Mouse (Mus musculus) heart, postnatal 14 days (tissue): ENCODE measurements around the gene Gm6217. TPM values are rescaled to one million over a fixed set of nuclear protein-coding genes. Genes with fewer than 3 reads are reported as not detected.

Experiments
- DNase-seq, 2 experiments: peaks; one replicate each; pipeline ENCODE4 v3.0.0; 2021 to 2022
- intact Hi-C: fragments of 180-260 bp; cut with DNase I; formaldehyde crosslinking; loops from one replicate; pipeline ENCODE4 v1.15.1; 2025
- total RNA-seq, 2 experiments: library from RNA; stranded (reverse); gene quantifications; 2 replicates each; pipeline ENCODE4 v1.2.3; 2021

Gene Gm6217
- total RNA-seq, 2 experiments from 2014 or later = not detected

- DNase-seq = no peak
- intact Hi-C loops = loop anchor here (5.0 kb wide), 1 partner anchor 41 kb away; no protein-coding TSS in a partner anchor
Observed at GRCm38 (mm10) chr1:82893269-82893668, 37.9 kb downstream of the Gm6217 start.

Other genes with a start within 250 kb of the Gm6217 start
- 100 to 1,000 TPM; 183 to 184 TPM for gene Mff, start 206.5 kb downstream of the Gm6217 start, total RNA-seq
- not detected for gene Tm4sf20, start 162.9 kb downstream of the Gm6217 start, total RNA-seq
- gene Gm47791, start 160.2 kb downstream of the Gm6217 start, total RNA-seq = not detected
- gene Agfg1, start 91.9 kb downstream of the Gm6217 start, total RNA-seq = 10 to 100 TPM; 34.0 to 36.7 TPM
- gene A030005L19Rik, start 18.1 kb downstream of the Gm6217 start, total RNA-seq = not detected
- gene A030014E15Rik, start 6.5 kb downstream of the Gm6217 start, total RNA-seq = not detected
- not detected for gene A030003K21Rik, start 12.0 kb upstream of the Gm6217 start, total RNA-seq
- not detected for gene Gm7544, start 24.6 kb upstream of the Gm6217 start, total RNA-seq
- gene Gm47955, start 28.9 kb upstream of the Gm6217 start, total RNA-seq = not detected
- not detected for gene Gm47959, start 69.1 kb upstream of the Gm6217 start, total RNA-seq
- under 1 TPM; 0.51 to 0.57 TPM for gene Slc19a3, start 107.0 kb upstream of the Gm6217 start, total RNA-seq
- not detected for gene Krtap28-10, start 111.1 kb upstream of the Gm6217 start, total RNA-seq
- not detected for gene Gm47969, start 113.5 kb upstream of the Gm6217 start, total RNA-seq
- not detected for gene A030005K14Rik, start 128.0 kb upstream of the Gm6217 start, total RNA-seq
- gene Krtap28-13, start 129.5 kb upstream of the Gm6217 start, total RNA-seq = not detected
- not detected for gene Ccl20, start 185.4 kb upstream of the Gm6217 start, total RNA-seq
- gene Daw1, start 228.4 kb upstream of the Gm6217 start, total RNA-seq = not detected